In genomic region chr19:45073871-45074542, GRCm38 (mm10) we compare ENCODE assay signal across 8 mouse cellular contexts. TPM values are rescaled to one million over a fixed set of nuclear protein-coding genes. Genes with fewer than 3 reads are reported as not detected.
DNase-seq lines count a peak whose midpoint lies in the region; ATAC-seq and TF ChIP-seq lines count a peak whose summit lies in the region.

No protein-coding gene starts in this region.

- WGBS in bone marrow, adult 2 months: 4% methylated on average over 20 of the region's 20 CpGs
- 8% methylated on average over 20 of the region's 20 CpGs for WGBS in embryonic facial prominence, embryonic 15.5 days

- TF ChIP-seq POLR2A in bone marrow, adult 2 months (IDR thresholded peaks at IDR 0.05; ENCODE audit: borderline replicate concordance, control insufficient read depth, low read depth, low read length): no peak

- peak overlapping the region; percentile 92 for H3K4me2 ChIP-seq in embryonic facial prominence, embryonic 15.5 days (replicated peaks)

- peak overlapping the region; percentile 88 for H3K4me3 ChIP-seq in E14TG2a.4 (replicated peaks; ENCODE audit: low read length)
- peak overlapping the region; percentile 78 for H3K4me3 ChIP-seq in bone marrow, adult 2 months (replicated peaks; ENCODE audit: control insufficient read depth, low read depth, low read length)
- peak overlapping the region; percentile 78 for H3K4me3 ChIP-seq in embryonic facial prominence, embryonic 15.5 days (replicated peaks)

- peak; percentile 67 for TF ChIP-seq CTCF in E14TG2a.4 (conservative IDR thresholded peaks at IDR 0.05; ENCODE audit: low read length)
- TF ChIP-seq CTCF in bone marrow, adult 2 months (IDR thresholded peaks at IDR 0.05; ENCODE audit: control insufficient read depth, insufficient read depth, low read length): peak; percentile 92

- H3K27me3 ChIP-seq in E14TG2a.4 (ENCODE audit: insufficient read depth, low read length): peaks cover 41% of the 10 kb centered on the region
- peaks cover 36% of the 10 kb centered on the region for H3K27me3 ChIP-seq in embryonic facial prominence, embryonic 15.5 days

- H3K9me3 ChIP-seq in E14TG2a.4 (ENCODE audit: low read length): 0 out of 2 replicates have a peak, but pooled peaks cover 3% of the 10 kb centered on the region
- no peaks in the 10 kb centered on the region for H3K9me3 ChIP-seq in embryonic facial prominence, embryonic 15.5 days (replicated peaks)

- H3K36me3 ChIP-seq in E14TG2a.4 (ENCODE audit: insufficient read depth, low read length): no peaks in the 10 kb centered on the region
- no peaks in the 10 kb centered on the region for H3K36me3 ChIP-seq in embryonic facial prominence, embryonic 15.5 days

- H3K4me1 ChIP-seq in E14TG2a.4 (replicated peaks; ENCODE audit: low read depth, low read length): peaks cover 58% of the 10 kb centered on the region
- peaks cover 1% of the 10 kb centered on the region; the same call in 1 of the 2 replicates for H3K4me1 ChIP-seq in bone marrow, adult 2 months (ENCODE audit: control insufficient read depth, insufficient read depth, low read length)
- H3K4me1 ChIP-seq in embryonic facial prominence, embryonic 15.5 days: peaks cover 45% of the 10 kb centered on the region

- peak overlapping the region; percentile 78 for H3K9ac ChIP-seq in embryonic facial prominence, embryonic 15.5 days

- DNase-seq in heart, postnatal 10 days: peak; percentile 87 to 92
- DNase-seq in layer of hippocampus, postnatal 10 days (ENCODE audit: low spot score in 2 of 2): peak; percentile 88 to 89
- DNase-seq in lung, postnatal 36 days: peak; percentile 87
- peak; percentile 96 for DNase-seq in retina, embryonic 14.5 days (ENCODE audit: low spot score)
- DNase-seq in thymus, postnatal 36 days: peak; percentile 83 to 86

- intact Hi-C loops in heart, postnatal 10 days (cut with DNase I): no loop called here

- no peak; the same call in 1 of the 2 replicates for ATAC-seq in embryonic facial prominence, embryonic 15.5 days (ENCODE audit: insufficient number of reproducible peaks, low FRiP score, low TSS enrichment, low read depth)

- no peak overlapping the region for H3K27ac ChIP-seq in bone marrow, adult 2 months (ENCODE audit: control insufficient read depth, insufficient read depth, low read depth, low read length, poor library complexity)
- H3K27ac ChIP-seq in embryonic facial prominence, embryonic 15.5 days (replicated peaks): peak overlapping the region; percentile 99

RNA-seq across cellular contexts. Expression of gene Kazald1, which starts 1.0 kb away (rescaled TPM):
- polyA plus RNA-seq in bone marrow, adult 2 months (2011; ENCODE audit: insufficient read depth, insufficient read length, low replicate concordance, missing spikeins): 1.4 and 2.2 TPM in 2 replicates
- polyA plus RNA-seq in embryonic facial prominence, embryonic 15.5 days (2015; fragmentation: Nextera tagmentation; extraction: Ambion mirVana): 58.2 and 59.1 TPM in 2 replicates
- total RNA-seq in heart, postnatal 10 days (2021): 1 to 10 TPM; 7.4 to 9.1 TPM
- 1 to 10 TPM; 1.8 to 2.1 TPM for total RNA-seq in layer of hippocampus, postnatal 10 days (2021)

RNA-seq across cellular contexts. Expression of gene Sfxn3, which starts 26.7 kb away (rescaled TPM):
- polyA plus RNA-seq in bone marrow, adult 2 months (2011; ENCODE audit: insufficient read depth, insufficient read length, low replicate concordance, missing spikeins): 8.1 and 13.5 TPM in 2 replicates
- 37.4 and 41.3 TPM in 2 replicates for polyA plus RNA-seq in embryonic facial prominence, embryonic 15.5 days (2015; fragmentation: Nextera tagmentation; extraction: Ambion mirVana)
- 10 to 100 TPM; 21.8 to 23.9 TPM for total RNA-seq in heart, postnatal 10 days (2021)
- 100 to 1,000 TPM; 103 to 124 TPM for total RNA-seq in layer of hippocampus, postnatal 10 days (2021)

RNA-seq across cellular contexts. Expression of gene Pdzd7, which starts 28.5 kb away (rescaled TPM):
- not detected in 2 replicates for polyA plus RNA-seq in bone marrow, adult 2 months (2011; ENCODE audit: insufficient read depth, insufficient read length, low replicate concordance, missing spikeins)
- polyA plus RNA-seq in embryonic facial prominence, embryonic 15.5 days (2015; fragmentation: Nextera tagmentation; extraction: Ambion mirVana): 0.68 and 0.75 TPM in 2 replicates
- under 1 TPM in 1 of 2 experiments, not detected in 1; 0.22 TPM for total RNA-seq in heart, postnatal 10 days (2021)
- 1 to 10 TPM; 3.2 to 3.3 TPM for total RNA-seq in layer of hippocampus, postnatal 10 days (2021)

RNA-seq across cellular contexts. Expression of gene Lzts2, which starts 59.8 kb away (rescaled TPM):
- 3.1 and 11.2 TPM in 2 replicates for polyA plus RNA-seq in bone marrow, adult 2 months (2011; ENCODE audit: insufficient read depth, insufficient read length, low replicate concordance, missing spikeins)
- polyA plus RNA-seq in embryonic facial prominence, embryonic 15.5 days (2015; fragmentation: Nextera tagmentation; extraction: Ambion mirVana): 75.8 and 80.5 TPM in 2 replicates
- 10 to 100 TPM; 60.9 to 77.8 TPM for total RNA-seq in heart, postnatal 10 days (2021)
- total RNA-seq in layer of hippocampus, postnatal 10 days (2021): 10 to 100 TPM; 21.3 to 23.2 TPM

Comparison
In these comparisons a context has a peak if more than half of its experiments do, and no peak if none do; other contexts are left out.
1. RNA of gene Sfxn3, which starts 26.7 kb away (total RNA-seq): 103 to 124 TPM in layer of hippocampus, postnatal 10 days; 21.8 to 23.9 TPM in heart, postnatal 10 days; every median in the first group is over 4 times any median in the second.
2. Peak in every context shown above with its lines, with median percentiles within 50 percentile points of each other: H3K4me3 ChIP-seq and DNase-seq.